Mouse (Mus musculus) midbrain, embryonic 16.5 days (tissue): ENCODE measurements around the gene Ccdc88c. TPM values are rescaled to one million over a fixed set of nuclear protein-coding genes. Genes with fewer than 3 reads are reported as not detected.
A peak's percentile ranks its signal among the peaks of the same experiment; 100 is the strongest.

Source experiments
- ATAC-seq: fragments of 200-750 bp; cut with Nextera tagmentation; 2 replicates; pipeline ENCODE4 v1.8.0; 2017; ENCODE audit warnings: moderate TSS enrichment
- H3K27ac ChIP-seq: fragments of 300-500 bp; sonication (generic); 2 replicates; pipeline ENCODE4 v1.5.1; 2014; ENCODE audit warnings: mild to moderate bottlenecking, low read length, mixed read lengths
- H3K27me3 ChIP-seq: fragments of 300-500 bp; sonication (generic); 2 replicates; pipeline ENCODE4 v1.6.1; 2014; ENCODE audit warnings: low read depth, low read length, mixed read lengths; ENCODE audit not compliant: control insufficient read depth, insufficient read depth
- H3K36me3 ChIP-seq: fragments of 300-500 bp; sonication (generic); 2 replicates; pipeline ENCODE4 v1.6.1; 2014; ENCODE audit warnings: mild to moderate bottlenecking, low read length, moderate library complexity, mixed read lengths; ENCODE audit not compliant: control insufficient read depth, insufficient read depth
- H3K4me1 ChIP-seq: fragments of 300-500 bp; sonication (generic); 2 replicates; pipeline ENCODE4 v1.6.1; 2014; ENCODE audit warnings: mild to moderate bottlenecking, low read length, mixed read lengths; ENCODE audit not compliant: control insufficient read depth, insufficient read depth
- H3K4me2 ChIP-seq: fragments of 300-500 bp; sonication (generic); 2 replicates; pipeline ENCODE4 v1.6.1; 2014; ENCODE audit warnings: mild to moderate bottlenecking, low read length, mixed read lengths
- H3K4me3 ChIP-seq: fragments of 300-500 bp; sonication (generic); 2 replicates; pipeline ENCODE4 v1.5.1; 2014; ENCODE audit warnings: low read depth, mild to moderate bottlenecking, low read length, moderate library complexity, mixed read lengths
- H3K9ac ChIP-seq: fragments of 300-500 bp; sonication (generic); 2 replicates; pipeline ENCODE4 v1.6.1; 2014; ENCODE audit warnings: low read depth, low read length, mixed read lengths
- H3K9me3 ChIP-seq: fragments of 300-500 bp; sonication (generic); replicated peaks from 2 replicates; pipeline ENCODE4 v1.6.1; 2014; ENCODE audit warnings: mild to moderate bottlenecking, low read length, mixed read lengths; ENCODE audit not compliant: control insufficient read depth, poor library complexity, severe bottlenecking
- WGBS: fragments of 180-500 bp; shearing (Covaris S2); extraction: QIAGEN DNeasy Blood & Tissue Kit; methylation state at CpG from one replicate; pipeline ENCODE4 v1.1.7; 2014; 5-methylcytosine and 5-hydroxymethylcytosine counted together
- polyA plus RNA-seq: library from polyadenylated mRNA; unstranded; fragments of >200 nt; fragmentation: Nextera tagmentation; extraction: Ambion mirVana; gene quantifications from 2 replicates; pipeline ENCODE4 v1.2.1, GENCODE M21; 2015

Gene Ccdc88c
- polyA plus RNA-seq, 1 experiment from 2014 or later, result 12.5 TPM

DNA sequence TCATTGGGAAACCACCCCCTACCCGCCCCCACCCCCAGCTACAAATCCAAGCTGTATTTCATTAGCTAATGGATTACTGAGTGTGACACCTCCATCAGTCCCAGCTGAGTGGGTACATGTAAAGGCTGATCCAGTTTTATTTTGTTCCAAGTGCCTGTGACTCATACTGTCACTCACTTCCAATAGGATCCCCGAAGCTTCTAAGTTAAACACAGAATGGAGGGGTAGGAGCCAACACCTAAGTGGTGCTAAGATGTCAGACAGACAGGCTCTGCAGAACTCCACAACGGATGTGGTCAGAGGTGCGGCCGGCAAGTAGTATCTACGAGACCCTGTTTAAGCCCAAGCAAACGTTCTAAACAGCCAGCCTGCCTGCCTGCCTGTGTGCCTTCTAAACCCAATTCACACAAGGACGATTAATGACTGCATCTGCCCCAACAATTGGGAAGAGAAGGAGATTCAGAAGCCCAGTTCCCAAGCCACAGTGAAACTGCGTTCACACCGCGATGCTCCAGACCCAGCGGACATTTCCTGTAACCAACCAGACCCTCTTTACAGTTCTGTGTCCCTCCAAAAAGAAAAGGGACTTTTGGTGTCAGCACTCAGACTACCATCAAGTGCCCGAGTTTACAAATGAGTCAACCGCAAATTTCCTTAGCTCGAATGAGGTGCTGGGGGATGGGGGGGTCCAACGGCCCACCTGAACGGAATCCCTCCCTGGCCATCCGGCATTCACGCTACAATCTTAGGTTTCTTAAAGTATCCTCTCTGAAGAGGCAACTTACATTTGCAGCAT, 1.2 kb downstream of the Ccdc88c start:
- WGBS, result 1% methylated on average over 19 of the region's 19 CpGs
- Histone ChIP-seq H3K27me3 (no peaks in the 10 kb centered on the region), H3K27ac (no peak overlapping the region), H3K4me1 (peaks cover 43% of the 10 kb centered on the region), H3K4me3 (peak overlapping the region; percentile 80), H3K4me2 (peak overlapping the region; percentile 76), H3K36me3 (no peaks in the 10 kb centered on the region), H3K9me3 (no peaks in the 10 kb centered on the region), H3K9ac (peak overlapping the region; percentile 90)
- no peak for ATAC-seq

GRCm38 (mm10) chr12:101026946-101027345, 1.9 kb downstream of the Ccdc88c start:
- H3K27ac ChIP-seq, result no peak overlapping the region
- no peaks in the 10 kb centered on the region for H3K27me3 ChIP-seq
- no peak for ATAC-seq

DNA sequence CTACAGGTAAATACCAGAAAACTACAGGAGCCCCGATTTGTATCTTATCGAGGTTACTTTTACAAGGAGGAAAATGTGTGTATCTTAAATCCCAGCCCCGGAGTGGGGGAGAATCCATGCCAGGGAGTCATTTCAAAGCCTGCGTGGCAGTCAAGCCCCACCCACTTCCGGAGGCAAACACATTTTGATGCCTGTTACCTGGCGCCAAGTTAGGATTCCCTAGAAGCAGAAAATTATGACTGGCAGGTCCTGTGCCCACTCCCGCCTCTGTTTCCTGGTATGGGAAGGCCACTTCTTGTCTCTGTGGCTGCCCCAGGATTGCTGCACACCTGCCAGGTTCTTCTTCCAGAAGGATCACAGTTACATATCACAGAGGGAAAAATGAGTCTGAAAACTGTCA, 2.3 kb downstream of the Ccdc88c start:
- Histone ChIP-seq H3K9ac (peak overlapping the region; percentile 58), H3K27ac (no peak overlapping the region), H3K4me2 (peak overlapping the region; percentile 76), H3K9me3 (no peaks in the 10 kb centered on the region), H3K4me3 (peak overlapping the region; percentile 80), H3K27me3 (no peaks in the 10 kb centered on the region), H3K36me3 (0 out of 2 replicates have a peak, but pooled peaks cover 4% of the 10 kb centered on the region), H3K4me1 (peaks cover 43% of the 10 kb centered on the region)
- ATAC-seq, result no peak
- WGBS, result 36% methylated on average over 7 of the region's 7 CpGs

More at GRCm38 (mm10) chr12:101026946-101027345, 1.9 kb downstream of the Ccdc88c start:
- Histone ChIP-seq H3K4me1 (peaks cover 43% of the 10 kb centered on the region), H3K4me3 (peak overlapping the region; percentile 80), H3K9me3 (no peaks in the 10 kb centered on the region), H3K4me2 (peak overlapping the region; percentile 76), H3K9ac (peak overlapping the region; percentile 58), H3K36me3 (0 out of 2 replicates have a peak, but pooled peaks cover under 1% of the 10 kb centered on the region)
- 1% methylated on average over 12 of the region's 14 CpGs for WGBS

- 0 out of 2 replicates have a peak, but pooled peaks cover 4% of the 10 kb centered on the region for H3K36me3 ChIP-seq
- no peaks in the 10 kb centered on the region for H3K9me3 ChIP-seq
- H3K27me3 ChIP-seq, result no peaks in the 10 kb centered on the region
- H3K4me2 ChIP-seq, result peak overlapping the region; percentile 76
- no peak overlapping the region for H3K4me3 ChIP-seq
- no peak overlapping the region for H3K9ac ChIP-seq
- H3K27ac ChIP-seq, result no peak overlapping the region
- peaks cover 43% of the 10 kb centered on the region for H3K4me1 ChIP-seq
- no peak for ATAC-seq
- 75% methylated on average over 4 of the region's 4 CpGs for WGBS
These were observed 2.8 kb downstream of the Ccdc88c start for GRCm38 (mm10) chr12:101026025-101026424.

GRCm38 (mm10) chr12:101025379-101025778, 3.5 kb downstream of the Ccdc88c start:
- no peak overlapping the region for H3K4me3 ChIP-seq
- no peaks in the 10 kb centered on the region for H3K27me3 ChIP-seq
- ATAC-seq, result no peak
- WGBS, result 73% methylated on average over 7 of the region's 7 CpGs
- no peaks in the 10 kb centered on the region for H3K9me3 ChIP-seq
- 0 out of 2 replicates have a peak, but pooled peaks cover 4% of the 10 kb centered on the region for H3K36me3 ChIP-seq
- peak overlapping the region; percentile 76 for H3K4me2 ChIP-seq
- H3K9ac ChIP-seq, result no peak overlapping the region
- no peak overlapping the region for H3K27ac ChIP-seq
- peaks cover 43% of the 10 kb centered on the region for H3K4me1 ChIP-seq

- H3K9ac ChIP-seq, result 0 out of 2 replicates have a peak overlapping the region, but pooled peaks have one; percentile 35
- ATAC-seq, result no peak
- H3K27ac ChIP-seq, result no peak overlapping the region
- H3K4me2 ChIP-seq, result peak overlapping the region; percentile 76; the same call in 1 of the 2 replicates
- 66% methylated on average over 8 of the region's 8 CpGs for WGBS
- H3K4me3 ChIP-seq, result no peak overlapping the region
- H3K36me3 ChIP-seq, result 0 out of 2 replicates have a peak, but pooled peaks cover 4% of the 10 kb centered on the region
- peaks cover 46% of the 10 kb centered on the region for H3K4me1 ChIP-seq
- no peaks in the 10 kb centered on the region for H3K9me3 ChIP-seq
- no peaks in the 10 kb centered on the region for H3K27me3 ChIP-seq
These were observed 4.0 kb downstream of the Ccdc88c start for GRCm38 (mm10) chr12:101024824-101025223.

DNA sequence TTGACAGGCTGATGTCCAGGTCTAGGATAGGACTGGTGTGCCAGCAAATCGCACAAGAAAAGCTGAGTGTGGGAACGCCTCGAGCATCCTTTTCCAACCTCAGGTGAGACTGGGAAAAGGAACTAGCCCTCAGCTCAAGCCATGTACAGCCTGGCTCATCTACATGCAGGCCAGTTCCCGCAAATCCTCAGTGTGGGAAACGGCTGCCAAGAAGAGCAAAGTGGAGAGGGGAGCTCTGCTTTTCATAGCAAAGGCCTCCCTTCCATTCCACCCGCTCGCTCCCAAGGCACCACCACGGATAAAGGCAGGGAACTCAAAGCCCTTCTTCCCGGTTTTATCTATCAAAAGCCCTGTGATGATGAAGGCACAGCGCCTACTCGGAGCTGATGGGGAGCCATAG, 5.7 kb downstream of the Ccdc88c start:
- no peak for ATAC-seq
- Histone ChIP-seq H3K9me3 (no peaks in the 10 kb centered on the region), H3K4me3 (no peak overlapping the region), H3K4me1 (peaks cover 56% of the 10 kb centered on the region), H3K36me3 (0 out of 2 replicates have a peak, but pooled peaks cover 4% of the 10 kb centered on the region), H3K27ac (peak overlapping the region; percentile 67), H3K4me2 (0 out of 2 replicates have a peak overlapping the region, but pooled peaks have one; percentile 5), H3K9ac (peak overlapping the region; percentile 57; the same call in 1 of the 2 replicates), H3K27me3 (no peaks in the 10 kb centered on the region)
- WGBS, result 47% methylated on average over 11 of the region's 11 CpGs

DNA sequence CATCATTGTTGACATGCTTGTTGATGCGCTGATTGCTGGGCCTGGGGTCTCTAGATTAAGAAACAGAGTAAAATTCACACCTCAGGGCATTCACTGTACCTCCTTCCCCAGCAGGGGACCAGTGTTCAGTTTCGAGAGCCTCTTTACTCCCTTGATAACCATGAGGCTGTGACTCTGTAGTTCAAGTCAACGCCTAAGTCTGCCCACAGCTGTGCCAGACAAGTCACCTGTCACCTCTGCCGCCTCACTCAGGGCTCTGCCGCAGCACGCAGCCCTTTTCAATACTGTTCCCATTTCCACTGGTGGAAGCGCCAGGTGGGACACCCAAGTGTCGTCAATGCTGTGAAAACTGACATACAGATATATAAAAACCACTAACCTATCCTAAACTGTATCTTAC, 6.5 kb downstream of the Ccdc88c start:
- Histone ChIP-seq H3K9me3 (no peaks in the 10 kb centered on the region), H3K36me3 (0 out of 2 replicates have a peak, but pooled peaks cover 4% of the 10 kb centered on the region), H3K27ac (no peak overlapping the region), H3K27me3 (no peaks in the 10 kb centered on the region), H3K4me3 (no peak overlapping the region), H3K4me2 (no peak overlapping the region), H3K9ac (no peak overlapping the region), H3K4me1 (peaks cover 50% of the 10 kb centered on the region)
- WGBS, result 89% methylated on average over 8 of the region's 8 CpGs
- ATAC-seq, result no peak
